Mouse (Mus musculus): Measurements from ENCODE around the gene Gpr50. TPM values are rescaled to one million over a fixed set of nuclear protein-coding genes. Genes with fewer than 3 reads are reported as not detected.

Gpr50 gene
- polyA plus RNA-seq, 1 experiment from 2014 or later = 3.9 TPM

GRCm38 (mm10) chrX:71649993-71650392, 13.5 kb upstream of the Gpr50 start:
- no peak overlapping the region for H3K9ac ChIP-seq (replicated peaks; ENCODE audit: low read depth, low read length)
- no peak overlapping the region for H3K4me3 ChIP-seq (ENCODE audit: low read depth, low read length)
- no peaks in the 10 kb centered on the region for H3K4me1 ChIP-seq (ENCODE audit: control insufficient read depth, insufficient read depth, low read length)
- no peak overlapping the region for H3K27ac ChIP-seq (ENCODE audit: low read length)
- WGBS = 56% methylated on average over 8 of the region's 8 CpGs
- H3K4me2 ChIP-seq (replicated peaks; ENCODE audit: low read depth, low read length) = no peak overlapping the region
- ATAC-seq (ENCODE audit: insufficient number of reproducible peaks, insufficient read depth, low FRiP score, low read depth) = no peak
- no peaks in the 10 kb centered on the region for H3K9me3 ChIP-seq (ENCODE audit: control insufficient read depth, low read depth, low read length)
- no peaks in the 10 kb centered on the region for H3K36me3 ChIP-seq (ENCODE audit: control insufficient read depth, insufficient read depth, low read length)
- no peaks in the 10 kb centered on the region for H3K27me3 ChIP-seq (ENCODE audit: control insufficient read depth, insufficient read depth, low read length)

DNA sequence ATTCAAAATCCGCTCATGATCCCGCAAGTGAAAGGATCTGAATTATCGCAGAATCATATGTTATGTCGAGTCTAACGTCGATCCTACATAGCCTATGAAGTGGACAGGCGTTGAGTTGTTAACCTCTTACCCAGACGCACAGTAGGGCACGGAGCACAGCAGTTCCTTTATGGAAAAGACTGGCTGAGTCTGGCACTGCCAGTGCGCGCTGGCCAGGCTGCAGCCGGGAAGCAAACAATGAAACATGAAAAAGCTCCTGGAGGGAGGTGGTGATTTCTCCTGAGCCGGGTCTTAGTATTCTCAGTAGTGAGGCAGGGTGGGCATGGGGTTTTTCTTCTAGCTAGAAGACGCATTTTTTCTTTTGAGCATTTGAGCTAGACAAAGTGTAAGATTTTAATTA, 1.7 kb upstream of the Gpr50 start:
- Histone ChIP-seq H3K27me3 (ENCODE audit: control insufficient read depth, insufficient read depth, low read length) (0 out of 2 replicates have a peak, but pooled peaks cover 3% of the 10 kb centered on the region), H3K4me2 (replicated peaks; ENCODE audit: low read depth, low read length) (no peak overlapping the region), H3K4me3 (ENCODE audit: low read depth, low read length) (no peak overlapping the region), H3K4me1 (ENCODE audit: control insufficient read depth, insufficient read depth, low read length) (no peaks in the 10 kb centered on the region), H3K27ac (ENCODE audit: low read length) (no peak overlapping the region), H3K9ac (replicated peaks; ENCODE audit: low read depth, low read length) (no peak overlapping the region), H3K36me3 (ENCODE audit: control insufficient read depth, insufficient read depth, low read length) (no peaks in the 10 kb centered on the region), H3K9me3 (ENCODE audit: control insufficient read depth, low read depth, low read length) (peaks cover 7% of the 10 kb centered on the region; the same call in 1 of the 2 replicates)
- 29% methylated on average over 14 of the region's 14 CpGs for WGBS
- ATAC-seq (ENCODE audit: insufficient number of reproducible peaks, insufficient read depth, low FRiP score, low read depth) = no peak

- 0 out of 2 replicates have a peak, but pooled peaks have one; percentile 23 for ATAC-seq (ENCODE audit: insufficient number of reproducible peaks, insufficient read depth, low FRiP score, low read depth)
- no peak overlapping the region for H3K9ac ChIP-seq (replicated peaks; ENCODE audit: low read depth, low read length)
- no peaks in the 10 kb centered on the region for H3K4me1 ChIP-seq (ENCODE audit: control insufficient read depth, insufficient read depth, low read length)
- H3K4me2 ChIP-seq (replicated peaks; ENCODE audit: low read depth, low read length) = peak overlapping the region; percentile 46
- H3K27ac ChIP-seq (ENCODE audit: low read length) = no peak overlapping the region
- H3K36me3 ChIP-seq (ENCODE audit: control insufficient read depth, insufficient read depth, low read length) = no peaks in the 10 kb centered on the region
- whole genome bisulfite sequencing = 22% methylated on average over 64 of the region's 76 CpGs
- peaks cover 7% of the 10 kb centered on the region; the same call in 1 of the 2 replicates for H3K9me3 ChIP-seq (ENCODE audit: control insufficient read depth, low read depth, low read length)
- 0 out of 2 replicates have a peak, but pooled peaks cover 3% of the 10 kb centered on the region for H3K27me3 ChIP-seq (ENCODE audit: control insufficient read depth, insufficient read depth, low read length)
- H3K4me3 ChIP-seq (ENCODE audit: low read depth, low read length) = peak overlapping the region; percentile 33
These were observed 612 bp downstream of the Gpr50 start for GRCm38 (mm10) chrX:71663871-71664687.

DNA sequence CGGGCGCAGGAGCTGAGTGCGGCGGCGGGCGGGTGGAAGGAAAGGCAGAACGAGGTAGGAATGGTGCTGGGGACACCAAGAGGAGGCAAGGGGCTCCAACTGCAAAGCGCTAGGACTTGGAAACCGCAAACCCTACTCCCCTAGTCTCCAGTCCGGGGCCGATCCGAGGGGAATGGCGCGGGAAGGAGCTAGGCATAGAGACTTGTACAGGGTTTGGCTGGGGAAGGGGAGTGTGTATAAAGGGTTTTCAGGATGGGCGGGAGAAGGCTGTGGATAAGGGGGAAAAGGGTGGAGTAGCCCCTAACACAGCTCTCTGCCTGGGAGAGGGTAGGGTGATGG, 1.2 kb downstream of the Gpr50 start:
- no peak overlapping the region for H3K27ac ChIP-seq (ENCODE audit: low read length)
- no peaks in the 10 kb centered on the region for H3K4me1 ChIP-seq (ENCODE audit: control insufficient read depth, insufficient read depth, low read length)
- peaks cover 7% of the 10 kb centered on the region; the same call in 1 of the 2 replicates for H3K9me3 ChIP-seq (ENCODE audit: control insufficient read depth, low read depth, low read length)
- H3K4me3 ChIP-seq (ENCODE audit: low read depth, low read length) = peak overlapping the region; percentile 33
- H3K27me3 ChIP-seq (ENCODE audit: control insufficient read depth, insufficient read depth, low read length) = 0 out of 2 replicates have a peak, but pooled peaks cover 3% of the 10 kb centered on the region
- no peaks in the 10 kb centered on the region for H3K36me3 ChIP-seq (ENCODE audit: control insufficient read depth, insufficient read depth, low read length)
- ATAC-seq (ENCODE audit: insufficient number of reproducible peaks, insufficient read depth, low FRiP score, low read depth) = 0 out of 2 replicates have a peak, but pooled peaks have one; percentile 10
- peak overlapping the region; percentile 46 for H3K4me2 ChIP-seq (replicated peaks; ENCODE audit: low read depth, low read length)
- no peak overlapping the region for H3K9ac ChIP-seq (replicated peaks; ENCODE audit: low read depth, low read length)
- WGBS = 15% methylated on average over 15 of the region's 15 CpGs

- 14% methylated on average over 6 of the region's 6 CpGs for WGBS
- Histone ChIP-seq H3K4me2 (replicated peaks; ENCODE audit: low read depth, low read length) (no peak overlapping the region), H3K27ac (ENCODE audit: low read length) (no peak overlapping the region), H3K4me1 (ENCODE audit: control insufficient read depth, insufficient read depth, low read length) (no peaks in the 10 kb centered on the region), H3K9me3 (ENCODE audit: control insufficient read depth, low read depth, low read length) (no peaks in the 10 kb centered on the region), H3K9ac (replicated peaks; ENCODE audit: low read depth, low read length) (no peak overlapping the region), H3K27me3 (ENCODE audit: control insufficient read depth, insufficient read depth, low read length) (0 out of 2 replicates have a peak, but pooled peaks cover 3% of the 10 kb centered on the region), H3K4me3 (ENCODE audit: low read depth, low read length) (no peak overlapping the region), H3K36me3 (ENCODE audit: control insufficient read depth, insufficient read depth, low read length) (no peaks in the 10 kb centered on the region)
- no peak for ATAC-seq (ENCODE audit: insufficient number of reproducible peaks, insufficient read depth, low FRiP score, low read depth)
These were observed 6.8 kb downstream of the Gpr50 start for GRCm38 (mm10) chrX:71670254-71670653.

- ATAC-seq (ENCODE audit: insufficient number of reproducible peaks, insufficient read depth, low FRiP score, low read depth) = no peak
- Histone ChIP-seq H3K4me1 (ENCODE audit: control insufficient read depth, insufficient read depth, low read length) (no peaks in the 10 kb centered on the region), H3K27ac (ENCODE audit: low read length) (no peak overlapping the region), H3K9ac (replicated peaks; ENCODE audit: low read depth, low read length) (no peak overlapping the region), H3K27me3 (ENCODE audit: control insufficient read depth, insufficient read depth, low read length) (no peaks in the 10 kb centered on the region), H3K9me3 (ENCODE audit: control insufficient read depth, low read depth, low read length) (no peaks in the 10 kb centered on the region), H3K4me2 (replicated peaks; ENCODE audit: low read depth, low read length) (no peak overlapping the region), H3K36me3 (ENCODE audit: control insufficient read depth, insufficient read depth, low read length) (no peaks in the 10 kb centered on the region), H3K4me3 (ENCODE audit: low read depth, low read length) (no peak overlapping the region)
- 32% methylated on average over 6 of the region's 6 CpGs for WGBS
These were observed 37.5 kb downstream of the Gpr50 start for GRCm38 (mm10) chrX:71700817-71701469.

Other genes with a start within 250 kb of the Gpr50 start
- gene Cd99l2, start 170.8 kb upstream of the Gpr50 start, polyA plus RNA-seq (2014; fragmentation: Nextera tagmentation; extraction: Ambion mirVana) = 22.6 and 23.7 TPM in 2 replicates
- gene Hmgb3, start 107.7 kb upstream of the Gpr50 start, polyA plus RNA-seq (2014; fragmentation: Nextera tagmentation; extraction: Ambion mirVana) = 171 and 172 TPM in 2 replicates
- gene Vma21, start 152.3 kb downstream of the Gpr50 start, polyA plus RNA-seq (2014; fragmentation: Nextera tagmentation; extraction: Ambion mirVana) = 36.6 and 39.5 TPM in 2 replicates

Data from stomach, embryonic 14.5 days (tissue).